Mouse (Mus musculus) heart, embryonic 15.5 days (tissue): Measurements from ENCODE around the gene Tgm2. TPM values are rescaled to one million over a fixed set of nuclear protein-coding genes. Genes with fewer than 3 reads are reported as not detected.
A peak's percentile ranks its signal among the peaks of the same experiment; 100 is the strongest.

Experiments used
- ATAC-seq: fragments of 200-750 bp; cut with Nextera tagmentation; replicated peaks from 2 replicates; pipeline ENCODE4 v1.8.0; 2017; ENCODE audit warnings: low read depth, moderate TSS enrichment; ENCODE audit not compliant: insufficient number of reproducible peaks, insufficient read depth, low FRiP score
- H3K27ac ChIP-seq: fragments of 300-500 bp; sonication (generic); 2 replicates; pipeline ENCODE4 v1.5.1; 2015; ENCODE audit warnings: mild to moderate bottlenecking, inconsistent platforms
- H3K27me3 ChIP-seq: fragments of 300-500 bp; sonication (generic); 2 replicates; pipeline ENCODE4 v1.6.1; 2015; ENCODE audit warnings: inconsistent platforms
- H3K36me3 ChIP-seq: fragments of 300-500 bp; sonication (generic); 2 replicates; pipeline ENCODE4 v1.6.1; 2015; ENCODE audit warnings: mild to moderate bottlenecking, inconsistent platforms
- H3K4me1 ChIP-seq: fragments of 300-500 bp; sonication (generic); replicated peaks from 2 replicates; pipeline ENCODE4 v1.6.1; 2015; ENCODE audit warnings: inconsistent platforms
- H3K4me2 ChIP-seq: fragments of 300-500 bp; sonication (generic); 2 replicates; pipeline ENCODE4 v1.6.1; 2015; ENCODE audit warnings: inconsistent platforms, mild to moderate bottlenecking, moderate library complexity
- H3K4me3 ChIP-seq: fragments of 300-500 bp; sonication (generic); 2 replicates; pipeline ENCODE4 v1.5.1; 2015; ENCODE audit warnings: mild to moderate bottlenecking, inconsistent platforms
- H3K9ac ChIP-seq: fragments of 300-500 bp; sonication (generic); 2 replicates; pipeline ENCODE4 v1.6.1; 2015; ENCODE audit warnings: mild to moderate bottlenecking, inconsistent platforms
- H3K9me3 ChIP-seq: fragments of 300-500 bp; sonication (generic); replicated peaks from 2 replicates; pipeline ENCODE4 v1.6.1; 2016; ENCODE audit warnings: inconsistent platforms
- WGBS: fragments of 180-500 bp; shearing (Covaris S2); methylation state at CpG from one replicate; pipeline ENCODE4 v1.1.7; 2015; ENCODE audit warnings: mixed read lengths; 5-methylcytosine and 5-hydroxymethylcytosine counted together
- polyA plus RNA-seq: library from polyadenylated mRNA; unstranded; fragments of >200 nt; fragmentation: Nextera tagmentation; extraction: Ambion mirVana; gene quantifications from 2 replicates; pipeline ENCODE4 v1.2.1, GENCODE M21; 2015

The Tgm2 gene
- polyA plus RNA-seq, 1 experiment from 2014 or later: 208 TPM

DNA sequence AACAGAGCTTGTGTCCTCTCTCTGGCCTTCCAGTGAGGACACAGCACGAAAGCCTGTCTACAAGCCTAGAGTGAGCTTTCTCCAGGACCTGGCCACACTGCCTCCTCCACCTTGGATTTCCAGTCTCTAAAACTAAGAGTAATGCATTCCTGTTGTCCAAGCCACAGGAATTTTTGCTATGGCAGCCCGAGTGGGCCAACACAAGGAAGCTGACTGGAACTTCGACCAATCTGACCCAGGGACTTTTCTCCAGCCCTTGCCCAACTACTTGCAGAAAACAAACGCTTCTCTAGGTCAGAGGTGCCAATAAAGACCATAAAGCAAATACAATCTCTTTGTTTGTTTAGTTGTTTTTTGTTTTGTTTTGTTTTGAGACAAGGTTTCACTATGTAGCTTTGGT lies 56.1 kb downstream of the Tgm2 start:
- Histone ChIP-seq H3K36me3 (no peaks in the 10 kb centered on the region), H3K4me2 (no peak overlapping the region), H3K9ac (no peak overlapping the region), H3K27me3 (no peaks in the 10 kb centered on the region), H3K9me3 (no peaks in the 10 kb centered on the region), H3K4me1 (peaks cover 21% of the 10 kb centered on the region), H3K4me3 (no peak overlapping the region), H3K27ac (no peak overlapping the region)
- 85% methylated on average over 4 of the region's 4 CpGs for whole genome bisulfite sequencing
- no peak for ATAC-seq

DNA sequence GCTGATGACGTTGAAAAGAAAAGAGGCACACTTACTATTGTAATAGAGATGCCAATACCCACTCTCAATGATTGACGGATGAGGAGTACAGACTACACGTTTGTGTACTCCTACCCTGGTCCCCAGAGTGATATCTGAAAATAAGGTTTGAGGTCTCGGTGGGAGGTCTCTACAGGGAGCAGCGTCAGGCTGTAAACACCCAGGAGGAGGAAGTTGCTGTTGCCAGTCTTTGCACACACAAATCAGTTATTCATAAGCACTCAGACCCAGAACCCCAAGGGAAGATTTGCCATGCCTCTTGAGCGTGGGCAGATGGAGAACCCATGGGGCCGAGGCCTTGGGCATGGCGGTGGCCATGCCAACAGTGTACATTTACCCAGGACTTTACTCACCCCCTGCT lies 61.8 kb downstream of the Tgm2 start:
- Histone ChIP-seq H3K27ac (no peak overlapping the region), H3K4me3 (no peak overlapping the region), H3K4me1 (0 out of 2 replicates have a peak, but pooled peaks cover 6% of the 10 kb centered on the region), H3K9ac (no peak overlapping the region), H3K36me3 (no peaks in the 10 kb centered on the region), H3K9me3 (no peaks in the 10 kb centered on the region), H3K4me2 (no peak overlapping the region), H3K27me3 (no peaks in the 10 kb centered on the region)
- 73% methylated on average over 8 of the region's 8 CpGs for WGBS
- ATAC-seq: no peak

DNA sequence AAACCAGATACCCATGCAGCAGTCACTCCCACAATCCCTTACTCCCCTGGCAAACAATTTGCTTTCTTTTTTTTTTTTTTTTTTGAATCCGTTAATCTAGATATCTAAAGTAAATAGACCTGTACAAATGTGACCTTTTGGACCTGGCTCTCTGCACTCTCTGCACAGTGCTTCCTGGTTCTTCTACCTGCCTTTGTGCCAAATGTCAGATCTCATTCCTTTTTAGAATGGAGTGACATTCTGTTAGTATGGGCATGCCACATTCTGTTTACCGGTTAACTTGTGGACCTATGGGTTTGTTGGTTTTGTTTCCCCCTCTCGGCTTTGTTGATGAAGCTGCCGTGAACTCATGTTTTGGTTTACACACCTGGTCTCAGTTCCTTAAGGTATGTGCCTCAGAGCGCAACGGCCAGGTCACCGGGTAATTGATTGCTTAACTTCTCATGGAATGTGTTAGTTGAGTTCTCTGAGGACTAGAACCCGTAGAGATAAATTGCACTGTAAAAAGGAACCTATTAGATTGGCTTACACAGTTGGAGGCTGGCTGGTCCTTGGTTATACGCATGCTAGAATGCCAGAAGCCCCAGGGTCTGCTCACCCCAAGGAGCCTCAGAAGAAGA lies 65.5 kb downstream of the Tgm2 start:
- no peak overlapping the region for H3K4me2 ChIP-seq
- H3K4me3 ChIP-seq: no peak overlapping the region
- H3K9ac ChIP-seq: no peak overlapping the region
- no peaks in the 10 kb centered on the region for H3K9me3 ChIP-seq
- WGBS: 86% methylated on average over 9 of the region's 9 CpGs
- H3K27ac ChIP-seq: no peak overlapping the region
- peaks cover 13% of the 10 kb centered on the region for H3K36me3 ChIP-seq
- no peaks in the 10 kb centered on the region for H3K27me3 ChIP-seq
- no peak for ATAC-seq
- 0 out of 2 replicates have a peak, but pooled peaks cover 6% of the 10 kb centered on the region for H3K4me1 ChIP-seq

- Histone ChIP-seq H3K4me3 (no peak overlapping the region), H3K4me1 (0 out of 2 replicates have a peak, but pooled peaks cover 6% of the 10 kb centered on the region), H3K9ac (no peak overlapping the region), H3K27me3 (no peaks in the 10 kb centered on the region), H3K4me2 (no peak overlapping the region), H3K27ac (peak overlapping the region; percentile 7; the same call in 1 of the 2 replicates), H3K36me3 (peaks cover 21% of the 10 kb centered on the region), H3K9me3 (no peaks in the 10 kb centered on the region)
- no peak for ATAC-seq
- WGBS: 51% methylated on average over 9 of the region's 9 CpGs
These were observed 66.3 kb downstream of the Tgm2 start for GRCm38 (mm10) chr2:158079843-158080395.

- H3K4me2 ChIP-seq: no peak overlapping the region
These were observed 67.3 kb downstream of the Tgm2 start for GRCm38 (mm10) chr2:158078971-158079370.

DNA sequence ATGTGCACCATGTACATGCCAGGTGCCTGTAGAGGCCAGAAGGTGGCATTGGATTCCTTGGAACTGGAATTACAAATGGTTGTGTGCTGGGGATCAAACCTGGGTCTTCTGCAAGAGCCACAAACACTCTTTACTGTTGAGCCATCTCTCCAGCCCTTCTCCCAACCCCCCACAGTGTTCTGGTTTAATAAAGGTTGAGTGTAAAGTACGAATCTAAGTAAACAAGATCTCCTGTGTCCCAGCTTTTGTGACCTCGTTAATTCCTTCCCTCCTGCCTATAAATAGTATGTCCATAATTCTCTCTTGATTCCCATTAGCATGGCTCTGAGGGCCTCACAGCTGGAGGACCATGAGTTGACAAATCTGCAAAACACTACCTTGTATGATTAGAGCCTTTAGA lies 68.3 kb downstream of the Tgm2 start:
- WGBS: 59% methylated on average over 2 of the region's 2 CpGs

More at GRCm38 (mm10) chr2:158078971-158079370, 67.3 kb downstream of the Tgm2 start:
- H3K4me3 ChIP-seq: no peak overlapping the region
- H3K9me3 ChIP-seq: no peaks in the 10 kb centered on the region
- H3K27me3 ChIP-seq: no peaks in the 10 kb centered on the region
- H3K9ac ChIP-seq: no peak overlapping the region
- no peak for ATAC-seq
- peaks cover 22% of the 10 kb centered on the region for H3K36me3 ChIP-seq
- H3K27ac ChIP-seq: no peak overlapping the region
- 0 out of 2 replicates have a peak, but pooled peaks cover 6% of the 10 kb centered on the region for H3K4me1 ChIP-seq
- 82% methylated on average over 7 of the region's 7 CpGs for WGBS

GRCm38 (mm10) chr2:158076690-158077089 lies 69.5 kb downstream of the Tgm2 start:
- Histone ChIP-seq H3K9ac (no peak overlapping the region), H3K27ac (no peak overlapping the region), H3K27me3 (no peaks in the 10 kb centered on the region), H3K9me3 (no peaks in the 10 kb centered on the region), H3K36me3 (peaks cover 31% of the 10 kb centered on the region), H3K4me1 (peaks cover 11% of the 10 kb centered on the region), H3K4me2 (no peak overlapping the region), H3K4me3 (no peak overlapping the region)
- no peak for ATAC-seq
- 89% methylated on average over 6 of the region's 6 CpGs for WGBS

More for the DNA sequence above, 68.3 kb downstream of the Tgm2 start:
- Histone ChIP-seq H3K4me1 (0 out of 2 replicates have a peak, but pooled peaks cover 6% of the 10 kb centered on the region), H3K9ac (no peak overlapping the region), H3K27ac (no peak overlapping the region), H3K27me3 (no peaks in the 10 kb centered on the region), H3K36me3 (peaks cover 22% of the 10 kb centered on the region), H3K4me2 (no peak overlapping the region), H3K9me3 (no peaks in the 10 kb centered on the region), H3K4me3 (no peak overlapping the region)
- ATAC-seq: no peak

- H3K27me3 ChIP-seq: no peaks in the 10 kb centered on the region
These were observed 71.4 kb downstream of the Tgm2 start for GRCm38 (mm10) chr2:158074835-158075234.

DNA sequence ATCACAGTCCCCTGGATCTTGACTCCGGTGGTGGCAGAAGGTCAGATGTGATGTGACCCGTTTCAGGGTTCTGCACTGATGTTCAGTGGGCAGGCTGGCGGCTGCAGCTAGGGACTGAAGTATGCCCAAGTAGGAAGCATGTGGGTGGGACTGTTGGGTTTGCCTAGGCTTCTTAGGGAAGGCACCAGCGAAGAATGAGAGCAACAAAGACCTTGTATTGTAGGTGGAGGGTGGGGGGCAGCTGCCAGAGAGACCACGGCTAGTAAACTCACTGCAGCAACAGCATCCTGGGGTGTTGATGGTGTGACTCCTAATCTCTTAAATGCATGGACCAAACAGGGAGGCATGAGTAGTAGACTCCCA lies 74.6 kb downstream of the Tgm2 start:
- Histone ChIP-seq H3K9me3 (no peaks in the 10 kb centered on the region), H3K27ac (peak overlapping the region; percentile 71), H3K4me3 (no peak overlapping the region), H3K4me1 (peaks cover 23% of the 10 kb centered on the region), H3K36me3 (peaks cover 25% of the 10 kb centered on the region), H3K4me2 (no peak overlapping the region), H3K27me3 (no peaks in the 10 kb centered on the region), H3K9ac (no peak overlapping the region)
- WGBS: 75% methylated on average over 5 of the region's 5 CpGs
- no peak for ATAC-seq

More at GRCm38 (mm10) chr2:158074835-158075234, 71.4 kb downstream of the Tgm2 start:
- Histone ChIP-seq H3K9ac (no peak overlapping the region), H3K9me3 (no peaks in the 10 kb centered on the region), H3K36me3 (peaks cover 34% of the 10 kb centered on the region), H3K27ac (no peak overlapping the region), H3K4me3 (no peak overlapping the region), H3K4me1 (peaks cover 18% of the 10 kb centered on the region), H3K4me2 (no peak overlapping the region)
- ATAC-seq: no peak
- WGBS: 95% methylated on average over 5 of the region's 5 CpGs

- Histone ChIP-seq H3K27me3 (no peaks in the 10 kb centered on the region), H3K9me3 (no peaks in the 10 kb centered on the region), H3K9ac (no peak overlapping the region), H3K36me3 (peaks cover 24% of the 10 kb centered on the region), H3K4me1 (peaks cover 27% of the 10 kb centered on the region), H3K4me3 (no peak overlapping the region), H3K4me2 (no peak overlapping the region), H3K27ac (peak overlapping the region; percentile 71)
- 61% methylated on average over 3 of the region's 3 CpGs for WGBS
- ATAC-seq: no peak
These were observed 75.2 kb downstream of the Tgm2 start for GRCm38 (mm10) chr2:158070885-158071632.

DNA sequence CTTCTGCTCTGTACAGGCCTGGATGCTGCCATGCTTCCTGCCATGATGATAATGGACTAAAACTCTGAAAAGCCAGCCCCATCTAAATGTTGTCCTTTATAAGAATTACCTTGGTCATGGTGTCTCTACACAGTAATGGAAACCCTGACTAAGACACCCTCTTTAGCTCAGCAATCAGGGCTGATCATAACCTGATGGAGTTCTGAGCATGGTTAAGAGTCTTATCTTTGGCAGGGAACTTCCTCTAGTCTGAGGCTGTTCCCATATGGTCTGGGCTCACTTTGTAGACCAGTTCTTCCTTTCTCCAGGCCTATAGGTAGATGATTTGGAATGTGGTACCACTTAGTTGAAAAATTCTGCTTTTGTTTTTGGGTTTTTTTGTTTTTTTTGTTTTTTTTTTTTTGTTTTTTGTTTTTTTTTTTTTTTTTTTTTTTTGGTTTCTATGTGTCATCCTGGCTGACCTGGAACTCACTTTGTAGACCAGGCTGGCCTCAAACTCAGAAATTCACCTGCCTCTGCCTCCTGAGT lies 77.7 kb downstream of the Tgm2 start:
- no peak overlapping the region for H3K9ac ChIP-seq
- no peak overlapping the region for H3K4me3 ChIP-seq
- 0 out of 2 replicates have a peak, but pooled peaks cover 11% of the 10 kb centered on the region for H3K36me3 ChIP-seq
- no peak for ATAC-seq
- peaks cover 45% of the 10 kb centered on the region for H3K4me1 ChIP-seq
- no peak overlapping the region for H3K4me2 ChIP-seq
- no peaks in the 10 kb centered on the region for H3K9me3 ChIP-seq
- H3K27me3 ChIP-seq: no peaks in the 10 kb centered on the region
- H3K27ac ChIP-seq: no peak overlapping the region
